Mouse (Mus musculus): Measurements from ENCODE around the gene Lrrc56. TPM values are rescaled to one million over a fixed set of nuclear protein-coding genes. Genes with fewer than 3 reads are reported as not detected.

Gene Lrrc56
- polyA plus RNA-seq, 1 experiment from 2014 or later, result 9.5 TPM

GRCm38 (mm10) chr7:141167901-141168517 is 25.9 kb upstream of the Lrrc56 start:
- Histone ChIP-seq H3K4me3 (ENCODE audit: low read depth, low read length) (peak overlapping the region; percentile 72), H3K9ac (ENCODE audit: low read depth, low read length) (peak overlapping the region; percentile 73), H3K36me3 (ENCODE audit: control insufficient read depth, insufficient read depth) (peaks cover 3% of the 10 kb centered on the region; the same call in 1 of the 2 replicates), H3K27me3 (ENCODE audit: control insufficient read depth, insufficient read depth, low read depth, low read length) (no peaks in the 10 kb centered on the region), H3K27ac (ENCODE audit: low read length) (peak overlapping the region; percentile 80), H3K4me2 (ENCODE audit: low read depth, low read length) (peak overlapping the region; percentile 84), H3K9me3 (replicated peaks; ENCODE audit: control insufficient read depth, low read length) (no peaks in the 10 kb centered on the region), H3K4me1 (ENCODE audit: control insufficient read depth, low read depth, low read length) (peaks cover 53% of the 10 kb centered on the region)
- peak; percentile 16 for ATAC-seq (ENCODE audit: low read depth)
- 10% methylated on average over 7 of the region's 7 CpGs for WGBS (ENCODE audit: insufficient replicate concordance)

DNA sequence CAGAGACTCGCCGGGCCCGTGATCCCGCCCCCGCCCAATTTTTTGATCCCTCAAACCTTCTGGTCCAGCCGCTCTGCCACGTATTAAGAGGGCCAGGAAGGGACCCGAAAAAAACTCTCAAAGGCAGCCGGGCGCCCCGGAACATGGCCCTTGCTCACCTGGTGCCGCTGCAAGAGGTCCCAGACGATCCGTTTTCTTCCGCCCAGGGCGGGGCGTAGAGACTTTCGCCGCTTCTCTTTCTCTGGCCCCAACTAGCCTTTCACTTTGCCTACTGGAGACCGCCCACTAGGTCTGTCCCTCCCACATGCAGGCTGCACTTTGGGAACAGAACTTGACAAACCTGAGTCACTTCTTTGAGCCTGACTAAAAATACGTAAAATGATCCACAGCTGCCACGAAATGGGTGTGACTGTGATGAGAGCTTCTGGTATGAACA is 25.4 kb upstream of the Lrrc56 start:
- peak overlapping the region; percentile 73 for H3K9ac ChIP-seq (ENCODE audit: low read depth, low read length)
- peaks cover 58% of the 10 kb centered on the region for H3K4me1 ChIP-seq (ENCODE audit: control insufficient read depth, low read depth, low read length)
- H3K27ac ChIP-seq (ENCODE audit: low read length), result peak overlapping the region; percentile 80
- no peaks in the 10 kb centered on the region for H3K27me3 ChIP-seq (ENCODE audit: control insufficient read depth, insufficient read depth, low read depth, low read length)
- under 1% methylated on average over 22 of the region's 22 CpGs for WGBS (ENCODE audit: insufficient replicate concordance)
- H3K36me3 ChIP-seq (ENCODE audit: control insufficient read depth, insufficient read depth), result no peaks in the 10 kb centered on the region
- no peaks in the 10 kb centered on the region for H3K9me3 ChIP-seq (replicated peaks; ENCODE audit: control insufficient read depth, low read length)
- peak; percentile 62 for ATAC-seq (ENCODE audit: low read depth)
- peak overlapping the region; percentile 72 for H3K4me3 ChIP-seq (ENCODE audit: low read depth, low read length)
- H3K4me2 ChIP-seq (ENCODE audit: low read depth, low read length), result peak overlapping the region; percentile 84

DNA sequence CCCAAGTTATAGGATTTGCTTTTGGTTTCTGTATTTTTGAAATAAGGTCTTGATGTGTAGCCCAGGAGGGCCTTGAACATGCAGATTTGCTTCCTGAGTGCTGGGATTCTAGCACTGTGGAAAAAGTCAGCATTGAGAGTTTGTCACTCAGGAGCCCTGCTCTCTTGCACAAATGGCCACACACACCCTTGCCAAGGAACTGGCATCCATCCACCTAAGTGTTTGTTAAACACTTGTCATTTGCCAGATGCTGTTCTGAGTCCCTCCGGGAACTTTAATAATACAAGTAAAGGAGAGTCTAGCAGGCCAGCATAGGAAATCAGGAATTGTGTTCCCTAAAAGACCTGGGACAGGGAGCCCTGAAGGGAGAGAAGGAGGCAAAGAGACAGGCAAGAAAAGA is 24.7 kb upstream of the Lrrc56 start:
- no peaks in the 10 kb centered on the region for H3K9me3 ChIP-seq (replicated peaks; ENCODE audit: control insufficient read depth, low read length)
- no peaks in the 10 kb centered on the region for H3K36me3 ChIP-seq (ENCODE audit: control insufficient read depth, insufficient read depth)
- peak overlapping the region; percentile 84; the same call in 1 of the 2 replicates for H3K4me2 ChIP-seq (ENCODE audit: low read depth, low read length)
- WGBS (ENCODE audit: insufficient replicate concordance), result 95% methylated on average over 1 of the region's 1 CpGs
- peaks cover 59% of the 10 kb centered on the region for H3K4me1 ChIP-seq (ENCODE audit: control insufficient read depth, low read depth, low read length)
- no peak for ATAC-seq (ENCODE audit: low read depth)
- H3K9ac ChIP-seq (ENCODE audit: low read depth, low read length), result no peak overlapping the region; the same call in 1 of the 2 replicates
- H3K27ac ChIP-seq (ENCODE audit: low read length), result peak overlapping the region; percentile 51; the same call in 1 of the 2 replicates
- H3K4me3 ChIP-seq (ENCODE audit: low read depth, low read length), result peak overlapping the region; percentile 72; the same call in 1 of the 2 replicates
- H3K27me3 ChIP-seq (ENCODE audit: control insufficient read depth, insufficient read depth, low read depth, low read length), result no peaks in the 10 kb centered on the region

GRCm38 (mm10) chr7:141169866-141170265 is 24.1 kb upstream of the Lrrc56 start:
- no peak for ATAC-seq (ENCODE audit: low read depth)
- no peaks in the 10 kb centered on the region for H3K9me3 ChIP-seq (replicated peaks; ENCODE audit: control insufficient read depth, low read length)
- no peak overlapping the region for H3K9ac ChIP-seq (ENCODE audit: low read depth, low read length)
- H3K4me2 ChIP-seq (ENCODE audit: low read depth, low read length), result no peak overlapping the region
- H3K27me3 ChIP-seq (ENCODE audit: control insufficient read depth, insufficient read depth, low read depth, low read length), result no peaks in the 10 kb centered on the region
- H3K27ac ChIP-seq (ENCODE audit: low read length), result peak overlapping the region; percentile 51; the same call in 1 of the 2 replicates
- peaks cover 59% of the 10 kb centered on the region for H3K4me1 ChIP-seq (ENCODE audit: control insufficient read depth, low read depth, low read length)
- H3K4me3 ChIP-seq (ENCODE audit: low read depth, low read length), result no peak overlapping the region
- no peaks in the 10 kb centered on the region for H3K36me3 ChIP-seq (ENCODE audit: control insufficient read depth, insufficient read depth)

- peak within 1 kb of the TSS; percentile 82 for H3K9ac ChIP-seq (ENCODE audit: low read depth, low read length)
- H3K4me2 ChIP-seq (ENCODE audit: low read depth, low read length), result peak within 1 kb of the TSS; percentile 96
- H3K9me3 ChIP-seq (replicated peaks; ENCODE audit: control insufficient read depth, low read length), result no peaks in the 10 kb centered on the region
- H3K36me3 ChIP-seq (ENCODE audit: control insufficient read depth, insufficient read depth), result no peaks in the 10 kb centered on the region
- peaks cover 54% of the 10 kb centered on the region for H3K4me1 ChIP-seq (ENCODE audit: control insufficient read depth, low read depth, low read length)
- H3K27ac ChIP-seq (ENCODE audit: low read length), result peak within 1 kb of the TSS; percentile 93
- peak within 1 kb of the TSS; percentile 82 for H3K4me3 ChIP-seq (ENCODE audit: low read depth, low read length)
- 2% methylated on average over 55 of the region's 55 CpGs for WGBS (ENCODE audit: insufficient replicate concordance)
- no peaks in the 10 kb centered on the region for H3K27me3 ChIP-seq (ENCODE audit: control insufficient read depth, insufficient read depth, low read depth, low read length)
- peak; percentile 85 for ATAC-seq (ENCODE audit: low read depth)
These were observed 21.6 kb upstream of the Lrrc56 start, which contains the start of gene Rnh1 for GRCm38 (mm10) chr7:141172116-141173006. Gene Rnh1, minus strand, starts transcription at chr7:141172857.

DNA sequence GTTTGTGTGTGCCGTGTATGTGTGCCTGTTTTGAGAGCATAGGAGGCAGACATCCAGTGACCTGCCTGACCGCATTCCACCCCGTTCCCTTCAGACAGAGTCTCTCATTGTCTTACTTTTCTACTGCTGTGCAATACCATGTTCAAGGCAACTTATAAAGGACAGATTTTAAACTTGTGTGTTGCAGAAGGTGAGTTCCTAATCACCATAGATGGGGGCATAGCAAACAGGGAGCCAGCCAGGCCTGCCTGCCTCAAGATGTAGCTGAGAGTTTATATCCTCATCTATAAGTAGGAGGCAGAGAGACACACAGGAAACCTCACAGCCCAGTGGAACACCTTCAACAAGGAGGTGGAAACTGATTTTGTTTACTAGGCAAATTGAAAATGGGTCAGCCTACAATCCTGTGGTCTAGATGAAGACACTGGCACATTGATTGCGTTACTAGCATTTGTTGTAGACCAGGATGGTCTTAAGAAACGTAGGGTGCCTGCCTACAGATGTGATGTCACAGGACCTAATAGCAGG is 20.6 kb upstream of the Lrrc56 start:
- Histone ChIP-seq H3K4me1 (ENCODE audit: control insufficient read depth, low read depth, low read length) (peaks cover 44% of the 10 kb centered on the region), H3K36me3 (ENCODE audit: control insufficient read depth, insufficient read depth) (no peaks in the 10 kb centered on the region), H3K4me3 (ENCODE audit: low read depth, low read length) (peak overlapping the region; percentile 82; the same call in 1 of the 2 replicates), H3K9ac (ENCODE audit: low read depth, low read length) (peak overlapping the region; percentile 82; the same call in 1 of the 2 replicates), H3K27ac (ENCODE audit: low read length) (peak overlapping the region; percentile 93), H3K9me3 (replicated peaks; ENCODE audit: control insufficient read depth, low read length) (no peaks in the 10 kb centered on the region), H3K27me3 (ENCODE audit: control insufficient read depth, insufficient read depth, low read depth, low read length) (no peaks in the 10 kb centered on the region), H3K4me2 (ENCODE audit: low read depth, low read length) (peak overlapping the region; percentile 96)
- ATAC-seq (ENCODE audit: low read depth), result no peak
- 76% methylated on average over 5 of the region's 5 CpGs for WGBS (ENCODE audit: insufficient replicate concordance)

- Histone ChIP-seq H3K27ac (ENCODE audit: low read length) (no peak overlapping the region), H3K4me2 (ENCODE audit: low read depth, low read length) (no peak overlapping the region), H3K27me3 (ENCODE audit: control insufficient read depth, insufficient read depth, low read depth, low read length) (no peaks in the 10 kb centered on the region), H3K4me1 (ENCODE audit: control insufficient read depth, low read depth, low read length) (peaks cover 27% of the 10 kb centered on the region), H3K9me3 (replicated peaks; ENCODE audit: control insufficient read depth, low read length) (no peaks in the 10 kb centered on the region), H3K36me3 (ENCODE audit: control insufficient read depth, insufficient read depth) (no peaks in the 10 kb centered on the region), H3K4me3 (ENCODE audit: low read depth, low read length) (no peak overlapping the region), H3K9ac (ENCODE audit: low read depth, low read length) (no peak overlapping the region)
- WGBS (ENCODE audit: insufficient replicate concordance), result 74% methylated on average over 4 of the region's 4 CpGs
- ATAC-seq (ENCODE audit: low read depth), result no peak
These were observed 18.9 kb upstream of the Lrrc56 start for GRCm38 (mm10) chr7:141175068-141175467.

DNA sequence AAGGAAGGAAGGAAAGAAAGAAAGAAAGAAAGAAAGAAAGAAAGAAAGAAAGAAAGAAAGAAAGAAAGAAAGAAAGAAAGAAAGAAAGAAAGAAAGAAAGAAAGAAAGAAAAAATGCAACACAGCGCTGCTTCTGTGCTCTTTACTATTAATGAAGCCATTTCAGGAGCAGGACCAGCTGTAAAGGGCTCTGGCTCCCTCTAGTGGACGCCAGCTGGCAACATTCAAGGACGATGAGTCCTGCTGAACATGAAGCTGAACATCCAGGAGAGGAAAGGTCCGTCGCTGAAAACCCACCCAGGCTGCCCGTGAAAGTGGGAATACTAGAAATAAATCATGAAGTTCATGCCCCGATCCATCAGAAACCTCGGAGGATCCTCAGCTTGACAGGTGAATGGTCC is 17.8 kb upstream of the Lrrc56 start:
- Histone ChIP-seq H3K4me1 (ENCODE audit: control insufficient read depth, low read depth, low read length) (peaks cover 18% of the 10 kb centered on the region), H3K27me3 (ENCODE audit: control insufficient read depth, insufficient read depth, low read depth, low read length) (no peaks in the 10 kb centered on the region), H3K4me2 (ENCODE audit: low read depth, low read length) (no peak overlapping the region), H3K9me3 (replicated peaks; ENCODE audit: control insufficient read depth, low read length) (no peaks in the 10 kb centered on the region), H3K27ac (ENCODE audit: low read length) (no peak overlapping the region), H3K36me3 (ENCODE audit: control insufficient read depth, insufficient read depth) (no peaks in the 10 kb centered on the region), H3K4me3 (ENCODE audit: low read depth, low read length) (no peak overlapping the region), H3K9ac (ENCODE audit: low read depth, low read length) (no peak overlapping the region)
- ATAC-seq (ENCODE audit: low read depth), result no peak
- WGBS (ENCODE audit: insufficient replicate concordance), result under 1% methylated on average over 8 of the region's 8 CpGs
